Mouse (Mus musculus) brain, embryonic 14.5 days (tissue): ENCODE data around the gene Strip1. TPM values are rescaled to one million over a fixed set of nuclear protein-coding genes. Genes with fewer than 3 reads are reported as not detected.

Source experiments
- DNase-seq: peaks from one replicate; pipeline ENCODE4 v3.0.0-alpha.2; 2011; ENCODE audit warnings: low read depth
- CTCF ChIP-seq: fragments of 200-500 bp; IDR thresholded peaks from 2 replicates; pipeline ENCODE4 v1.5.1; 2012; ENCODE audit warnings: inconsistent platforms, mild to moderate bottlenecking, moderate library complexity, borderline replicate concordance; ENCODE audit not compliant: insufficient read depth, insufficient read length; ENCODE audit errors: extremely low read depth
- POLR2A ChIP-seq: fragments of 200-500 bp; IDR thresholded peaks from 2 replicates; pipeline ENCODE4 v1.6.1; 2012; ENCODE audit warnings: mild to moderate bottlenecking, inconsistent platforms, borderline replicate concordance; ENCODE audit not compliant: poor library complexity, insufficient read depth, insufficient read length, severe bottlenecking; ENCODE audit errors: extremely low read depth
- polyA plus RNA-seq: library from polyadenylated mRNA; depleted of rRNA; stranded (reverse); fragments of >200 nt; gene quantifications from 2 replicates; pipeline ENCODE4 v1.2.3, GENCODE M21; 2012

Strip1 gene
- polyA plus RNA-seq, 1 experiment, result 215 TPM

- no peak for DNase-seq
- TF ChIP-seq CTCF (no peak), POLR2A (no peak)
Measured at GRCm38 (mm10) chr3:107600127-107600526, 31.4 kb downstream of the Strip1 start.

DNA sequence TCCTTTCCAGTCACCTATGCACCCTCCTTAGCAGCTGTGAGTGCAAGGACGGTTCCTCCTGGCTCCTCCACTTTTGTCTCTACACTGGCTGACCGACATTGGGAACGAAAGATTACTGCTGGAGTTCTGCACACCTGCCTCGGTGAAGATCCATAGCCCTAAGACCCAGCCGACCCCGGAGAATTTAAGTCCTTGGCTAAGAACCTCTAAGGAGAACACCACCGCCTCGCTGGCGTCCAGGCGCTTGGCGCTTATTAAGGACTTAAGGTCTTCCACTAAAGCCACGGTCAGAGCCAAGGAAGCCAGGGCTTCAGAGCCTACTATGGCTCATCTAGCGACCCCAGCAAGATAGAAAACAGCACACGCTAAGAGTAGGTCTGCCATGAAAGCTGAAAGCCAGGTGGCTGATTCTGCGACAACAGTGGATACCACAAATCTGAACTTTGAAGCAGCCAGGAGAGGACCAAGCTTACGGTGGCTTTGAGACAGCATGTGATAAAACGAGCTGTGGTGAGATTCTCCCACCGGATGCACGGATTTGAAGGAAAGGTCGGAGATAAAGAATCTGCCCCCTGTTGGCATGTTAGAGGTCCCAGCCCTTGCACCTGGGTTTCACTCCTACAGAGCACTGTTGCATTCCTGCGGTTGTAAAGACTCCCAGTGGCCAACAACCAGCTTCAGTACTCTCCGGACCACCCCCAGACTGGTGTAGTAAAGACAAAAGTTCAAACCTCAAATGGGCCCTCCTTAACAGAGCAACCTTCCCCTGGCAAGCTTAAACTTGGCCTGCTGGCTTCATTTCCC lies 33.7 kb downstream of the Strip1 start:
- no peak for DNase-seq
- TF ChIP-seq POLR2A, result no peak
- TF ChIP-seq CTCF, result no peak

DNA sequence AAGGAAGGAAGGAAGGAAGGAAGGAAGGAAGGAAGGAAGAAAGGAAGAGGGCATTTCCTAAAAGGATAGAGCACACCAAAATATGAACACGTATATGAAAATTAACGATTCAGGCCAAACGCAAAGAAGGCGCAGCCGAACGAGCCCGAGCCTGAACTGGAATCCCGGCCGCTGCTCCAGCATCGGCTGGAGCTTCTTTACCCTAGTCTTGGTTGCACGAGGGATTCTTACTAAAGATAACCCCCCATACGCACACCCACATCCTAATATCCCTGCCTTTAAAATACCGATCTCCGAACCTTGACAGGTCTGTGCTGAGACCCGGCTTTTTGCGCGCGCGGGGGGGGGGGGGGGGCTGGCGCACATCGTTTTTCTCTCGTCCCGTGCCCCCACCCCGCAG lies 34.4 kb downstream of the Strip1 start:
- TF ChIP-seq CTCF (no peak), POLR2A (no peak)
- peak; percentile 18 for DNase-seq

- peak; percentile 72 for DNase-seq
- no peak for TF ChIP-seq POLR2A
- no peak for TF ChIP-seq CTCF
Measured at GRCm38 (mm10) chr3:107596559-107596958, 34.9 kb downstream of the Strip1 start.

DNA sequence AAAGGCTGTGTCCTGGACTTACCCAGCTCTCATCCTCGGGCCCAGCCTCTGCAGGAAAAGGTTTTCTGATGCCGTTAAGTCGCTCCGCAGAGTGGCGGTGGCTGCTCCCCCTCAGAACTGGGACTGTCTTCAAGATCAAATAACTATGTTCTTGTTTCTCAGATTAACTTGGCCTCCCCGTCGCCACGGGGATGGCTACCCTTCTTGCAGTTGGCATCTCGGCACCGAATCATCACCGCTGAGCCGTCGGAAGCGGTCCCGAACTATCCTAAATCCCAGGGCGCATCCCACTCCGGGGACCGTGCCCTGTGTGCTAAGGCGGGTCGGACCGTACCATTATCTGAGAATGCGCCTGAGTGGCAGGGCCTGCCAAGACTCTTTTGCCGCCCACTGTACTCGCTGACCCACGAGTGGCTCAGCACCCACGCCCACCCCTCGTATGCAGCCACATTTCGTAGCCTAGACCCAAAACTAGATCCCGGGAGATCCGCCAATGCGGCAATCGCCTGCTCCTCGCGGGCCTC lies 35.5 kb downstream of the Strip1 start:
- peak; percentile 65 for DNase-seq
- TF ChIP-seq POLR2A (no peak), CTCF (no peak)

GRCm38 (mm10) chr3:107595264-107595937 lies 36.1 kb downstream of the Strip1 start:
- peak; percentile 32 for DNase-seq
- no peak for TF ChIP-seq CTCF
- no peak for TF ChIP-seq POLR2A

- TF ChIP-seq CTCF (no peak), POLR2A (no peak)
Measured at GRCm38 (mm10) chr3:107594662-107595263, 36.7 kb downstream of the Strip1 start, which contains the start of gene Alx3. TSS of gene Alx3 (plus strand) at chr3:107595031.

DNA sequence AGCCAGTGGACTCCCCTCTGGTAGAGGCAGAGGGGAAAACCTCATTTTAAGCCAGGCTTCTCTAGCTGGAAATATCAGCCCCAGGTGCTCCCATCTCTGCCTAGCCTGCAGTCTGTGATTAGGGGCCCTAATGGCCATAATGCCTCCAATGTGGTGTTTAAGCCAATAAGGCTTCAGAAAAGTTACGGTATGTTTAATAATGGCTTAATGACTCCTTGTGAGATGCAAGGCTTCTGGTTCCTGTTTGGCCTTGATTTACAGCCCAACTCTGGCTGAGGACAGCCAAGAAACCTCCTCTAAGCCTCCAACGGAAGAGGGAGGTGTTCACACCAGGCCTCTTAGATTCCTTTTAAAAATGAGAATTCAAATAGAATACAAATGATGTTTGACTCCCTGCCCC lies 37.9 kb downstream of the Strip1 start:
- no peak for DNase-seq
- no peak for TF ChIP-seq CTCF
- no peak for TF ChIP-seq POLR2A

More at GRCm38 (mm10) chr3:107594662-107595263, 36.7 kb downstream of the Strip1 start, which contains the start of gene Alx3:
- DNase-seq, result no peak

- no peak for DNase-seq
- TF ChIP-seq CTCF, result no peak
- no peak for TF ChIP-seq POLR2A
Measured at GRCm38 (mm10) chr3:107591612-107592011, 39.9 kb downstream of the Strip1 start.

DNA sequence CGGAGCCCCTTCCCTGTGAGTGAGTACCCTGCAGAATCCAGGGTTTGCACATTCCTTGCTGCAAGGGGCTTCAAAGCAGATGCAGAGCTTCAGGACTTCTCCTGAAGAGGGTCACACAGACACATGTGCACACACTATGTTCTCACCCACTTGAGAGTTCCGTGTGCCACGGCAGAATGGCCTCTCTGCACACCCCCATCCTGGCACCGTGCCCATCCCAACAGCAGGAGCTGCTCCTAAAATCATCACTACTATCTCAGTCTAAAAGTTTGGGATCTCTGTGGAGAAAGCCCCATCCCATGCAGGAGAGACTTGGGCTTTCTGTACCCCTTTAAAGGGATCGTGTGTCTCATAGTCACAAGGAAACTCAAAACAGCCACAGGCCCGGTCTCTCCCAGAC lies 45.0 kb downstream of the Strip1 start:
- DNase-seq, result no peak
- TF ChIP-seq CTCF, result no peak
- TF ChIP-seq POLR2A, result no peak

- DNase-seq, result no peak
- TF ChIP-seq POLR2A, result no peak
- no peak for TF ChIP-seq CTCF
Measured at GRCm38 (mm10) chr3:107583893-107584292, 47.6 kb downstream of the Strip1 start.
